Mouse (Mus musculus) granulocyte monocyte progenitor cell, adult 5-6 weeks (primary cell): Measurements from ENCODE around the gene Tmem108. TPM values are rescaled to one million over a fixed set of nuclear protein-coding genes. Genes with fewer than 3 reads are reported as not detected.
A peak's percentile ranks its signal among the peaks of the same experiment; 100 is the strongest.

Experiments
- ATAC-seq: replicated peaks from 2 replicates; pipeline ENCODE4 v1.8.0; 2016; ENCODE audit warnings: mild to moderate bottlenecking, moderate TSS enrichment, inconsistent platforms; ENCODE audit not compliant: poor library complexity, severe bottlenecking
- total RNA-seq, 2 experiments: library from RNA; stranded (forward) in 1 of 2; stranded (reverse) in 1 of 2; fragments of 200-712, 200-1000 nt in 1 of 2; fragments of >200 nt in 1 of 2; fragmentation: Nextera tagmentation in 1 of 2; gene quantifications; 2 replicates each; pipeline ENCODE4 v1.2.3; 2014 to 2017

Tmem108 gene
- total RNA-seq, 2 experiments from 2014 or later, result 0.15 to 0.77 TPM

DNA sequence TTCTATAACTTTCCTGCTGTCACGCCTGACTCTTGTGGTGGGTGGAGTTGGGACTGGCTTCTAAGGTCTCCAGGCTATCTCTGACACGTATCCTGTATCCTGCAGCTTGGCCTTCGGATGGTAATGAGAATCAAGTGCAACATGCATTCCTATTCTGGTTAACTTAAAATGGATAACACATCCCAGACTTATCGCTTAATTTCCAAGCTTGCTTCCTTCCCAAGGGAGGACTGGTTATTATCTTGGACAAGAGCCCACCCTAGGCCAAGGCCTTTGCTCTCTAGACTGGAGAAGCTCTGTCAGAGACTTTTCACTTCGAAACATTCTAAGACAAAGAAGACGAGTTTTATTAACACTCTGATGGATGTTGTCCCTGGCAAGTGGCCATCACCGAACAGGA, 71.9 kb downstream of the Tmem108 start:
- no peak for ATAC-seq

DNA sequence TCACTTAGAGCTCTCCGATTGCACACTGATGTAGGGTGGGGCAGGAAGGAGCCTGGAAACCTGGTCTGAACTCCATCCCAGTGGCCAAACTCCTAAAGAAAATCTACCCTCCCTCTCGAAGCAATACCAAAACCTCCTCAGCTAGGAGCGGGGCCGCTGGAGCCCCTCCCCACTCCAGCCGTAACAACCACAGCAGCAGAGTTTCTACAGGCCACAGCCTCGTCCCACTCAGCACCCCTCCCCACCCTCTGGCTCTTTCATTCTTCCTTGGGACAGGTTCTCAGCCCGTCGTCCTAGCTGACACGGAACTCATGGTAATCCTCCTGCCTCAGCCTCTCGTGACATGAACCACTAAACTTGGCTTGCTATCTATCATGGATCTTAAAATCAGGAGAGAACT, 72.6 kb downstream of the Tmem108 start:
- no peak for ATAC-seq

DNA sequence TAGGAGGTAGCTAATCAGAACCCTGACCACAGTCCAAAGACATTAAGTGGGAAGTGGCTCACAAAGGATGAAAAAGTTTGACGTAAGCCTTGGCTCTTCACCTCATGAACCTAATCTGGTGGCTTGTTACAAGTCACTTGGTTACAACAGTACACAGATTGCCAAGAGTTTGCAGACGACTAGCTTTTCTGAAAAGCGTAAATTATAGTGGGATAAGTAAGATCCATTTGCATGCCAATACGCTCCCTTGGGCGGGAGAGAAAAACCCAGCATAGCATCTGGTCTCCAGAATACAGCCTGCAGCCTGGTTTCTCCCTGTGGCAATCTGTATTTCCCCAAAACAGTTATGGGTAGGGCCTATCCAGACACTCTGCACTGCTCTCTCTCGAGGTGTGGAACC, 74.5 kb downstream of the Tmem108 start:
- no peak for ATAC-seq

DNA sequence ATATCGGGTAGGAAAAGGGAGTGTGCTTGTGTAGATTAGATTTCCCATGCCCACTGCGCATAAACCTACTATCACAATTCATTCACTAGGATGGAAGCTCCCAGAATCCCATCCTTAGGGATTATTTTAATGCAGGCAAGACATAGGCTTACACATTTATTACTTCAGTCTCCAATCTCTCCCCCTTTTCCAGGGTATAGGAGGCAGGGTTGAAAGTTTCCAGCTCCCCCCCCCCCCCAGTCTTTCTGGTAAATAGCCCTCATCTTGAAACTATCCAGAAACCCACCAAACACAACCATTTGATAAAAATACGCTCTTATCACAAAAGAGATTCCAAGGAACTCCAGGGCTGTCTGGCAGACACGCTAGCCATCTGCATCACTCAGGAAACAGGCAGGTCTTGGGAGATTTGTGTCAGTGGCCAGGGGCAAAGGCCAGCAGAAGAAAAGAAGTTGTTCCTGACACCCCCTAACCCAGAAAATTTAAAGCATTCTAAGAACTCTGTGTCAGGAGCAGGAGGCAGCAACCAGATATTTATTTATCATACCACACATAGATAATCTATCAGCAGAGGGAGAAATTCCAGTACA, 79.8 kb downstream of the Tmem108 start:
- ATAC-seq, result no peak

DNA sequence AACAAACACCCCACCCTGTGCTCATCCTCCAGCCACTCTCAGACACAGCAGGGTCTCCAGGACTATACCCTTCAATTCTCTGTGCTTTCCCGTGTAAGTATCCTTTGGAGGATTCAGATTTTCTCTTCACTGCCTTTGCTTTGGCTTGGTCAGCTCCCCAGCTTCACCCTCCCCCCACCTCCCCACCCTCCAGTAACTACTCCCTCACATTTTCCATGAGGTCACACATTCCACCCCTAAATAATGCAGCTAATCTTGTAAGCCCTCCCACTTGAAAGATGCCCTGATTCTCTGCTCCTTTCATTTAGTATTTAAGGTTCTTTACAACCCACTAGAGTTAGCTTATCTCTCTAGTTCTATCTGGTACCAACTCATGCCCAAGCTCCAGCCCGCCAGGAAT, 82.4 kb downstream of the Tmem108 start:
- ATAC-seq, result no peak; the same call in 1 of the 2 replicates

DNA sequence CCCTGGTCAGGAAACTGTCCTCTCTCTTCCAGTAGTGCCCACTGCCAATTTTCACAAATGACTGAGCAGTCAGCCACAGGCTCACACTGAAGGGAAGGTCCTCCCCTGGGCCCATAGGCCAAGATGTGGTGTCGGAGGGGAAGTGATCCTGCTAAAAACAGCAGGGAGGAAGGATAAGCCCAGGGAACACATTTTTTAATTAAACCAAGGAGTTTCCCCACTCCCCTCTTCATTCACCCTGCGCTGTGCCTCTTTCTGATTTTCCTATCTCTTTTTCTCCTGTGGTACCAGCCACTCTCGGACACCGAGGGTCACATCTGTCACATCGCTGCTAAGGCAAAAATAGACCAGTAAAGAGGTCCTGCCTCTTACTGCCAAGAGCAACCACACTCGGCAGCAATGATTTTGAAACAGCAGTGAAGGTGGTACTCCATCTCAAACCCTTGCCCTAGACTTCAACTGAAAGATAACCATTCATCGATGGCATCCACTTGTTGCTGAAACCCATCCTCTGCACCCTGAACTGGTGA, 83.0 kb downstream of the Tmem108 start:
- ATAC-seq, result no peak

DNA sequence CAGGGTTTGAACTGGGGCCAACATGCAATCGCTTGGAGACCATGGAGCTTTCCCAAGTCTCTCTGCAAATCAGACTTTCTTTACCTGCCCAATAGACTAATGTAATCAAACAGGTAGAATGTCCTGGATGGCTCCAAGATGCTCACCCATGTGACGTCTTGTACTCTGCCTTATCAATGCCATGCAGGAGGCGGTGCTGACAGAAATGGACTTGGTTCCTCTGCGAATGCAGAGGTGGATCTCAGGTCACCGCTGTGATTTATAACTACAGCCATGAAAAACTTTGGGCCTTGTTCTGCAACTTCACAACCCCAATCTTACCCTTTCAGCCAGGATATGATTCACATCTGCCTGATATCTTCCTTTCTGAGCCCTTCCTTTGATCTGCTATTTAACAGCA, 83.8 kb downstream of the Tmem108 start:
- no peak for ATAC-seq

DNA sequence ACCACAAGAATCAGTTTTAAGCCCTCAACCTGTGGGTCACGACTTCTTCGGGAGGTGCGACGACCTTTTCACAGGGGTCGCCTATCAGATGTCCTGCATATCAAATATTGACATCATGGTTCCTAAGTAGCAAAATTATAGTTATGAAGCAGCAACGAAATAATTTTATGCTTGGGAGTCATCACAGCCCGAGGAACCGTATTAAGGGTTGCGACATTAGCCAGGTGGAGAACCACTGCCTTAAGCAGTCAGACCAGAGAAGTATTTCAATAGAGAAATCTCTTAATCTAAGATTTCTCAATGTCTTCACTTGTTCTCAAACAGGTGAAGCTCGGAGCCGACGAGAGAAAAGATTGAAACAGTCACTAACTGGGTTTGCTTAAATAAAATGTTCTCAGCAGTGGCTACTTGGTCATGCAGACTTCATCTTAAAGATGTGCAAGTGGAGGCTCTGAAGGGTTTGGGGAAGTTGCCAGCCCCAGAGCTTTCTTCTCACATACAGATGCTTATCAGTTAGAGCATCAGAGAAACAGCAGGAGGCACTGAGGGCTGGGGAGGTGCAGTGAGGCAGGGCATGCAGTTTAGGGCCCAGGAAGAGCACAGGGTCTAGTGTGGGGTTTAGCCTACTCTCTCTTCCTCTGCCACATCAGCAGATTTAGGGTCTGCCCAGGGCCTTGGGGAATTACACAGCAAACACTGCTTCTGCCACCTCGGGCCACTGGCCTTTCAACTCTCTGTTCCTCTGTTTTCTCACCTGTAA, 85.7 kb downstream of the Tmem108 start:
- no peak for ATAC-seq

DNA sequence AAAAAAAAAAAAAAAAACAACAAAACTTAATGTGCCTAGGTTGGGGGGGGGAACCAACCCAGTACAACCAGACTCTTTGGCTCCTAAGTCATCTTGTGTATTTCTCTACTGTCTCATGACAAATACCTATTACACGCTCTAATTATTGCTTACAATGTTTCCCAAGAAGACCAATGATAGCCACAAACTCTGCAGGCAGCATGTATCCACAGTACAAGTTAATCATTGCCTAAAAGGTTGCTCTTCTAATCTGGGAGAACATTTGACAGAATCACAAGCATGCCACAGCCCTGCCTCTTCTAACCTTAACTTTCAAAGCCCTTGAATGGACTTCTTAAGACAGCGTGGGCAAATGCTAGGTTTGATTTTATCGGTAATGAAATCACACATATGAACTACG, 88.8 kb downstream of the Tmem108 start:
- ATAC-seq, result no peak

DNA sequence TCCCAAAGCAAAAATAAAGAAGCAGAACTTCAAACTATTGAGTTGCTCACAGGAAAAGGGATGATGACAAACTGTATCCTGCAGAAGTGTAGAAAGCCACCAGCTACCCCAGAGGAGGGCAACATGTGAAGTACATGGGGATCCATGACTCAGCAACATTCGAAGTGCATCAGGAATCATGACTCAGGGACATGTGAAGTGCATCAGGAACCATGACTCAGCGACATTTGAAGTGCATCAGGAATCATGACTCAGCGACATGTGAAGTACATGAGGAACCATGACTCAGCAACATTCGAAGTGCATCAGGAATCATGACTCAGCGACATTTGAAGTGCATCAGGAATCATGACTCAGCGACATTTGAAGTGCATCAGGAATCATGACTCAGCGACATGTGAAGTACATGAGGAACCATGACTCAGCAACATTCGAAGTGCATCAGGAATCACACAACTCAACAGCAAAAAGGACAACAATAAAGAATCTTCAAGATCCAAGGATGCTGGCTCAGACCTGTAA, 91.0 kb downstream of the Tmem108 start:
- peak; percentile 30; the same call in 1 of the 2 replicates for ATAC-seq

DNA sequence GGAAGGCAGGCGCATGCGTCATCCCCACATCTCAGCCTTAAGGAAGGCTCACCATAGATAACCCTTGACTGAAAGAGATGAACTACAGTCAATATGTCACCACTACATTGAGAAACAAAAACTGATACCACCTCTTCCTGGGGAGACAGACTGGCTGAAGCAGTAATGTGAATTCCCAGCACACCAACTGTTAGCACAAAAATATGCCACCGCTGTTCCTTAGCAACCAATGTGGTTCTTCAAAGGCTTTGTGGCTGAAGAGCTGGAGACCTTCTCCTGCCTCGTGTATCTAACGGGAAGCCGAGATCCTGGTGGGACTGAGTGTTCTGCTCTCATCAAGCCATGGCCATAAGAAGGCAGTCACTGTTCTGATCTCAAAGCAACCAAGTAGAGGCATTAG, 92.8 kb downstream of the Tmem108 start:
- no peak for ATAC-seq

DNA sequence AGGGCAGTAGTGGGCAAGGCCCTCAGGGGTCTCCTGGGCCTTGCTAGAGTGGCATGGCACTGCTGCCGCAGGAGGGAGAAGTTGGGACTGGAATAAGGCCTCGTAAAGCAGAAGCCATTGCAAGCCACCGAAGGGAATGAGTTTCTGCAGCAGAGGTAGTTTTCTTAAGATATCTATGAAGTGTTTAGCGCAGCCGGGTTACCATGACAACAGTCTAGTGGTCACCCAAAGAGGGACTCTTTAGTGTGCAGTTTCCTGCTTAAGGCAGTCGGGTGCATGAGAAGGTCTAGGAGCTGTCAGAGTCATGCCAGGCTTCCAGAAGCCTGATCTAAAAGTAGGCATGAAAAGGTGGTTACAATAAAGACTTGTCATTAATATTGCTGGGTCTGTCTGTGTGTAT, 95.8 kb downstream of the Tmem108 start:
- ATAC-seq, result no peak

DNA sequence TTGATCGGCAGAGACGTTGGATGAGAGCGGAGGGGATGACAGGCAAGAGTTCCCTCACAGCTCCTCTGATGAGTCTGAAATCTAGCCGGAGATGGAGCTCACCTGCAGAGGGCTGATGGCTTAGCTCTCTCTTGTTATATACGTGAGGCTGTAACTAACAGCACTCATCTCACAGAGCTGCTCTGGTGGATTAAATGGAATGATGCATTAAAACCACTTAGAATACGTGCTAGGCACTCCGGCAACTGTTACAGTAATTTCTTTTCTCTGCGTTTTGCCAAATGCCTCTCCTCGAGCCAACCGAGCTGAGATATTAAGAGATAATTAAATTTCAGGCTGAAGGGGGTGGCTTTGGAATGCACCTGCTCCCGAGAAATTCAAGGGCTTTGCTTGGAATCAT, 97.5 kb downstream of the Tmem108 start:
- no peak for ATAC-seq

DNA sequence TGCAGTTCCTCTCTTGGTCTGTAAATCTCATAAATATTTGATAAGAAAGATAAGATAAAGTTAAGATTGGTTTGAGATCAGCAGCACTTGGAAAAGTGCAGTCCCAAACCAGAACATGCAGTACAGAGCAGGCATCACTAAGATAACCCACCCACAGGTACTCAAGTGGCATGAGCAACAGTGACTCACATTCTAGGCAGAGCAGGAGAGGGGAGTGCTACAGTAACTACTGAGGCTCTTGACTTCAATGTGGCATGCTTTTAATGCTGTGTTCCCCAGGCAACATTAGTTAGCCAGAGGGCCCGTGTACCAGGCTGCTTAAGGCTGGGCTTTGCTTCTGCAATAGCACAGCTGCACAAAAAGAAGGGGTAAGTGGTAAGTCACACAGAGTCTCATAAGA, 99.8 kb downstream of the Tmem108 start:
- no peak for ATAC-seq

DNA sequence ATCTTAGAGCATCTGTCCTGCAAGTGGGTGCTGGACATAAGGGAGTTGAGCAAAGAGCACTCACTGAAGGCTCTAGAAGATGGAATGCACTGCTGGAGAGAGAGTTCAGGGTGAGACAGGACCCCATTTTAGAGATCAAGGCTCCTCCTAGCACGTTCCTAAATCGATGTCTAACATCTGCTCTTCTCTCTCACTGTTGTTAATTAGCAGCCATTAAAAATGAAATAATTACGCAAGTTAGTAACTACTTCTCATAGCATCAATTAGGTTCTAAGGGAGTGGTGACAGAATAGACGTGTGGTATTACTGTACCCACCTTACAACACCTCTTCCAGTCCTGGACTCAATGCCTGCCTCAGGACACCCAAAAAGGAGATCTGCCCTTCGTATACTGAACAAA, 103.7 kb downstream of the Tmem108 start:
- no peak for ATAC-seq

DNA sequence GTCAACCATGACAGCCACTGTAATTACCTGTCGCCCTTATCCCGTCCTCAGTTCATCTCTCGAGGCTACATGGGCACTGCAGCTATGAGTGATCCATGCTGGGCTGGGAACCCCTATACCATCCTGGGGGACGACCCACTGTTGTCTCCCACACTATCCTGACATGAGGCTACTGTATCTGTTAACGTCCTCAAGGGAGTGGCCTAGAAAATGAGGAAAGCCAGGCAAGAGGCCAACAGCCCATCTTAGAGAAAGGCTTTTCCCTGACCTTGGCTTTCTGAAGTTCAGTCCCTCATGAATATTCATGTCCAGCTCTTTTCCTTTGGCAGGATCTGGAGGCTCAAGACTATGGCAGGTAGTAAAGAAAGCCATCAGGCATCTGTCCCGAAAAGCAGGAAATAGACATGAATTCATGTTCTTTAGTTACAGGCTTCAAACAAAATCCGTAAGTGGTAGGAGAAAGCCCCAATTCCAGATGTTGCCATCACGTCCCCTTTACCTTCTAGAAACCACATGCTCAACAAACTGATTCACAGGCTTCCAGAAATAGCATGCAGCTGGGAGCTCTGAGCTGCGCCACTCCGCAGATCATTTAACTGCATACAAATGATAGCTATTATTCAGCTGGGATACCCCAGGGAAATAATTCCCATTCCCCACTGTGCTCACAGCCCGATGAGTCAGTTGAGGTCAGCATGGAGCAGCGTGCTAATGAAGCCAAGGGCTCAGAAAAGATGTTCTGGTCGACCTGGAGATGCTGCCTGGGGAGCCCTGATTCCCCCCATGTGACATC, 104.3 kb downstream of the Tmem108 start:
- ATAC-seq, result no peak

DNA sequence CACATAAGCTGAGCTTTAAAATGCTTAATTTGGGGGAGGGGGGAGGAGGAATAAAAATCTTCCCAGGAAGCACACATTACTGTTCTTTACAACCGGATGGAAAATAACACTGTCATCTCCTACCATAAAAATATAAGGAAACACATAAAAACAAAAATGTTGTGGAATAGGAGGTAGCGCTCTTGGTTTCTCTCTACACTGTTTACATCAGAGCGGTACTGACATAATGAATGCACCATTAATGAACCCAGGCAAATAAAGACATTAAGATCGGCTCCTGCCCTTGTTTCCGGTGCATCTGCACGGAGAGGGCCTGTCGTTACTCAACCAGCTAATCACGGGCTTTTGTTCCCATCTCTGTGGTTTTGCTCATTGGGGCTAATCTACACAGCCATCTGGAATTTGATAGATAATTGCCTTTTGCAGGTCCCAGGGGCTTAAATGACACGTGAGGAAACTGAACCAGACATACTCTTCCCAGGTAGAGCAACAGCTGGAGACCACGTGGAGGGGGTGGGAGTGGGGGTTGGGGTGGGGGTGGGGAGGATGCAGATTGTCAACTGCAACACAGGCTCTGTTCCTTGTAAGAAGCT, 107.5 kb downstream of the Tmem108 start:
- peak; percentile 54 for ATAC-seq

DNA sequence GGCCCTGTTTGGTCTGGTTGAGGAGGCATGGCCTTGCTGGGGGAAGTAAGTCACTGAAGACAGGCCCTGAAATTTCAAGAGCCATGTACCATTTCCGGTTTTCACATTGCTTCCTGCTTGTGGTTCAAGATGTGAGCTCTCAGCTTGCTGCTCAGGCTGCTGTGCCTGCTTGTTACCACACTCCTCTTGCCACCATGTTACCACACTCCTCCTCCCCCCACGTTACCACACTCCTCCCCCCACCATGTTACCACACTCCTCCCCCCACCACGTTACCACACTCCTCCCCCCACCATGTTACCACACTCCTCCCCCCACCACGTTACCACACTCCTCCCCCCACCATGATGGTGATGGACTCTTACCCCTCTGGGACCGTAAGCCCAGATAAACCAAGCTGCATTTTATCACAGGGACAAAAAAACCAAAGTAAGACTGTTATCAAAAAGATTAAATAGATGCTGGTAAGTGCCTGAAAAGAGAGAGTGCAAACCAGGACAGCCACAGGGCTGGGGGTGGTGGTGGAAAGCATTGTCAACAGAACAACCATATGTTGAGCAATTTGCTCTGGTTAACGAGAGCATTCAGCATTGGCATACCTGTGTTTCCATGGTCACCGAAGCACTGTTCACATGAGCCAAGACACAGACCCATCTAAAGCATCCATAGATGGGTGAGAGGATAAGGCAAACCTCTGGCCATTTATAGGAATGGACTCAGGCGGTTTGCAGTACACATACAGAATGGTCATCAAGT, 109.3 kb downstream of the Tmem108 start:
- ATAC-seq, result peak; percentile 88

DNA sequence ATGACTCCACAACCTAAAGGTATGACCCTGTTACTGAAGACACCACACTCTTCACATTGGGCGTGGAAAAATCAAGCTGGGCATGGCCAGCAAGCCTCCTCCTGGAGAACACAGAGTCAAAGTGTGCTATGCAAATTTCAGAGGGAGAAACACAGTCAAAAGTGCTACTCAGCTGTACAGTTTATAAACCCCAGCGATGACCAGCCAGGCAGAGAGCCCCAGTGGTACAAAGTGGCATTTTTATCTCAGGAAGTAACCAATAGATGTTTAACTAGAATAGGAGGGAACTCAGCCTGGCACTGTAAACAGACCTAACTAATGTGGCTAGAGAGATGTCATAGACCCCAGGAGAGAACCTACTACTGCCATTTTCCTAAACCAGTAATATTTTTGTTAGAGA, 115.0 kb downstream of the Tmem108 start:
- ATAC-seq, result no peak

DNA sequence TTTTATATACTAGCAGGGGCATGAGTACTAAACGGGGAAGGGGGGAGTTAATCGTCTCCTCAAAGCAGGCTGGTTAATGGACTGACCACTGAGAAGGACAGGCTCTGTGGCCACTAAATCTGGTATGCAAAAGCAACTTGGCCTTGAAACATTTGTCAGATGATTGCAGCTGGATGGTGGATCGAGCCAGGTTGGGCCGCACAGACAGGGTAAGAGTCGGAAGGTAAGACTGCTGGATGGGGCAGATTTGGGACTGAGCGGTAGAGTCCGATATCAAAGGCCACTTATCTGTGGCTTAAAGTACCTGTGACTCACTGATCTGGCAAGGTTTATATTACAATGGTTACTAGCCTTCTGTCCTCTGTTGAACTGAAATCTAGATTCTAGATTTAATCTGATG, 115.9 kb downstream of the Tmem108 start:
- no peak for ATAC-seq
